Mouse (Mus musculus) heart, embryonic 16.5 days (tissue): ENCODE results near the gene Fam71d. TPM values are rescaled to one million over a fixed set of nuclear protein-coding genes. Genes with fewer than 3 reads are reported as not detected.

Experiments
- ATAC-seq: fragments of 200-750 bp; cut with Nextera tagmentation; replicated peaks from 2 replicates; pipeline ENCODE4 v1.8.0; 2017; ENCODE audit warnings: moderate number of reproducible peaks; ENCODE audit not compliant: insufficient read depth, low FRiP score; ENCODE audit errors: extremely low read depth
- H3K27ac ChIP-seq: fragments of 300-500 bp; sonication (generic); 2 replicates; pipeline ENCODE4 v1.5.1; 2014; ENCODE audit warnings: mild to moderate bottlenecking, low read length, control low read depth, moderate library complexity
- H3K27me3 ChIP-seq: fragments of 300-500 bp; sonication (generic); 2 replicates; pipeline ENCODE4 v1.6.1; 2014; ENCODE audit warnings: low read length, mixed read lengths; ENCODE audit not compliant: control insufficient read depth, insufficient read depth
- H3K36me3 ChIP-seq: fragments of 300-500 bp; sonication (generic); 2 replicates; pipeline ENCODE4 v1.6.1; 2014; ENCODE audit not compliant: control insufficient read depth, insufficient read depth
- H3K4me1 ChIP-seq: fragments of 300-500 bp; sonication (generic); 2 replicates; pipeline ENCODE4 v1.6.1; 2014; ENCODE audit warnings: low read length, mixed read lengths; ENCODE audit not compliant: control insufficient read depth, insufficient read depth
- H3K4me2 ChIP-seq: fragments of 300-500 bp; sonication (generic); 2 replicates; pipeline ENCODE4 v1.6.1; 2014; ENCODE audit warnings: low read depth, mild to moderate bottlenecking, control low read depth, low read length
- H3K4me3 ChIP-seq: fragments of 300-500 bp; sonication (generic); 2 replicates; pipeline ENCODE4 v1.5.1; 2014; ENCODE audit warnings: mild to moderate bottlenecking, control low read depth, low read length
- H3K9ac ChIP-seq: fragments of 300-500 bp; sonication (generic); 2 replicates; pipeline ENCODE4 v1.6.1; 2014; ENCODE audit warnings: low read length, control low read depth
- H3K9me3 ChIP-seq: fragments of 300-500 bp; sonication (generic); replicated peaks from 2 replicates; pipeline ENCODE4 v1.6.1; 2016; ENCODE audit warnings: low read length; ENCODE audit not compliant: control insufficient read depth
- WGBS: fragments of 180-500 bp; shearing (Covaris S2); extraction: QIAGEN DNeasy Blood & Tissue Kit; methylation state at CpG from one replicate; pipeline ENCODE4 v1.1.7; 2014; 5-methylcytosine and 5-hydroxymethylcytosine counted together
- polyA plus RNA-seq: library from polyadenylated mRNA; unstranded; fragments of >200 nt; fragmentation: Nextera tagmentation; extraction: Ambion mirVana; gene quantifications from 2 replicates; pipeline ENCODE4 v1.2.1, GENCODE M21; 2015

The Fam71d gene
- not detected in 2 replicates for polyA plus RNA-seq

- WGBS: 53% methylated on average over 1 of the region's 1 CpGs
- Histone ChIP-seq H3K27me3 (no peaks in the 10 kb centered on the region), H3K4me2 (no peak within 1 kb of the TSS), H3K4me3 (no peak within 1 kb of the TSS), H3K4me1 (no peaks in the 10 kb centered on the region), H3K9me3 (no peaks in the 10 kb centered on the region), H3K27ac (no peak within 1 kb of the TSS), H3K9ac (no peak within 1 kb of the TSS), H3K36me3 (no peaks in the 10 kb centered on the region)
- no peak for ATAC-seq
Observed at GRCm38 (mm10) chr12:78691325-78691724, at the start of gene Fam71d. Gene Fam71d, plus strand, starts transcription at chr12:78691535.

- ATAC-seq: no peak
- H3K4me2 ChIP-seq: no peak overlapping the region
- WGBS: 83% methylated on average over 2 of the region's 2 CpGs
- no peak overlapping the region for H3K4me3 ChIP-seq
- no peaks in the 10 kb centered on the region for H3K36me3 ChIP-seq
- H3K27ac ChIP-seq: no peak overlapping the region
- no peak overlapping the region for H3K9ac ChIP-seq
- H3K4me1 ChIP-seq: peaks cover 10% of the 10 kb centered on the region
- H3K9me3 ChIP-seq: no peaks in the 10 kb centered on the region
- H3K27me3 ChIP-seq: no peaks in the 10 kb centered on the region
Observed at GRCm38 (mm10) chr12:78643691-78644090, 47.6 kb upstream of the Fam71d start.

GRCm38 (mm10) chr12:78645282-78645681 lies 46.1 kb upstream of the Fam71d start:
- no peak overlapping the region for H3K27ac ChIP-seq
- H3K9me3 ChIP-seq: no peaks in the 10 kb centered on the region
- no peak overlapping the region for H3K4me2 ChIP-seq
- peaks cover 3% of the 10 kb centered on the region; the same call in 1 of the 2 replicates for H3K4me1 ChIP-seq
- no peak overlapping the region for H3K9ac ChIP-seq
- whole genome bisulfite sequencing: 79% methylated on average over 1 of the region's 1 CpGs
- H3K4me3 ChIP-seq: no peak overlapping the region
- H3K27me3 ChIP-seq: no peaks in the 10 kb centered on the region
- no peaks in the 10 kb centered on the region for H3K36me3 ChIP-seq
- ATAC-seq: no peak

- no peak for ATAC-seq
Observed at GRCm38 (mm10) chr12:78659718-78660304, 31.5 kb upstream of the Fam71d start.

GRCm38 (mm10) chr12:78678101-78678806 lies 13.1 kb upstream of the Fam71d start:
- H3K4me1 ChIP-seq: no peaks in the 10 kb centered on the region
- H3K27me3 ChIP-seq: no peaks in the 10 kb centered on the region
- 86% methylated on average over 5 of the region's 5 CpGs for WGBS
- no peak overlapping the region for H3K27ac ChIP-seq
- H3K4me3 ChIP-seq: no peak overlapping the region
- H3K9me3 ChIP-seq: no peaks in the 10 kb centered on the region
- H3K4me2 ChIP-seq: no peak overlapping the region
- ATAC-seq: no peak
- H3K36me3 ChIP-seq: no peaks in the 10 kb centered on the region
- no peak overlapping the region for H3K9ac ChIP-seq

More at GRCm38 (mm10) chr12:78659718-78660304, 31.5 kb upstream of the Fam71d start:
- Histone ChIP-seq H3K27ac (no peak overlapping the region), H3K9me3 (no peaks in the 10 kb centered on the region), H3K4me1 (no peaks in the 10 kb centered on the region), H3K27me3 (no peaks in the 10 kb centered on the region), H3K4me2 (no peak overlapping the region), H3K36me3 (no peaks in the 10 kb centered on the region), H3K4me3 (no peak overlapping the region), H3K9ac (no peak overlapping the region)
- WGBS: 21% methylated on average over 2 of the region's 2 CpGs

- WGBS: 83% methylated on average over 2 of the region's 2 CpGs
Observed at GRCm38 (mm10) chr12:78678807-78679189, 12.5 kb upstream of the Fam71d start.

GRCm38 (mm10) chr12:78681048-78681447 lies 10.3 kb upstream of the Fam71d start:
- Histone ChIP-seq H3K9me3 (no peaks in the 10 kb centered on the region), H3K36me3 (no peaks in the 10 kb centered on the region), H3K27ac (no peak overlapping the region), H3K4me3 (no peak overlapping the region), H3K4me2 (no peak overlapping the region), H3K4me1 (no peaks in the 10 kb centered on the region), H3K9ac (no peak overlapping the region), H3K27me3 (no peaks in the 10 kb centered on the region)
- ATAC-seq: no peak
- 86% methylated on average over 2 of the region's 2 CpGs for WGBS

More at GRCm38 (mm10) chr12:78678807-78679189, 12.5 kb upstream of the Fam71d start:
- H3K36me3 ChIP-seq: no peaks in the 10 kb centered on the region
- H3K4me1 ChIP-seq: no peaks in the 10 kb centered on the region
- H3K4me3 ChIP-seq: no peak overlapping the region
- H3K4me2 ChIP-seq: no peak overlapping the region
- H3K27me3 ChIP-seq: no peaks in the 10 kb centered on the region
- ATAC-seq: no peak
- H3K9ac ChIP-seq: no peak overlapping the region
- H3K27ac ChIP-seq: no peak overlapping the region
- H3K9me3 ChIP-seq: no peaks in the 10 kb centered on the region

- no peak overlapping the region for H3K4me2 ChIP-seq
- H3K9ac ChIP-seq: no peak overlapping the region
- ATAC-seq: no peak
- no peaks in the 10 kb centered on the region for H3K9me3 ChIP-seq
- no peak overlapping the region for H3K4me3 ChIP-seq
- no peak overlapping the region for H3K27ac ChIP-seq
- no peaks in the 10 kb centered on the region for H3K4me1 ChIP-seq
- 77% methylated on average over 4 of the region's 4 CpGs for WGBS
- no peaks in the 10 kb centered on the region for H3K36me3 ChIP-seq
- H3K27me3 ChIP-seq: no peaks in the 10 kb centered on the region
Observed at GRCm38 (mm10) chr12:78682279-78682678, 9.1 kb upstream of the Fam71d start.

- Histone ChIP-seq H3K4me2 (no peak overlapping the region), H3K9ac (no peak overlapping the region), H3K4me3 (no peak overlapping the region), H3K9me3 (no peaks in the 10 kb centered on the region), H3K36me3 (no peaks in the 10 kb centered on the region), H3K4me1 (no peaks in the 10 kb centered on the region), H3K27ac (no peak overlapping the region), H3K27me3 (no peaks in the 10 kb centered on the region)
- WGBS: 56% methylated on average over 1 of the region's 1 CpGs
- no peak for ATAC-seq
Observed at GRCm38 (mm10) chr12:78685669-78686215, 5.6 kb upstream of the Fam71d start.
